Mouse (Mus musculus): ENCODE results near the gene Gxylt1.

DNA sequence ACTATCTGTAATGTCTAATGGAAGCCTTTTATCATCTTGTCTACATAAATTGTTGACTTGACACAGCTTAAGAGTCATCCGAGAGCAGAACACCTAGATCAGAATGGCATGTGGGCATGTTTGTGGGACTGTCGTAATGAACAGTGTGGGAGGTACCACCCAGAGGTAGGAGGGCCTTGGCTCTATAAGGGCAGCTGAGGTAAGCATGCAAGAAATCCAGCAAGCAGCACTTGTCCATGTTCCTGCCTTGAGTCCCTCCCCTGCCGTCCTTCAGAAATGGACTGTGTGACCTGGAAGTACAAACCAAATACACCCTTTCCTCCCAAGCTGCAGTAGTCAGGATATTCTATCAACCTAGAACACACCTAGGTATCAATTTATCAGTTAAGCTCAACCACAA lies 9.7 kb downstream of the Gxylt1 start:
- TF ChIP-seq CTCF (IDR thresholded peaks at IDR 0.05; ENCODE audit: control insufficient read depth, insufficient read depth, insufficient replicate concordance, low read depth, low read length) (no peak), POLR2A (IDR thresholded peaks at IDR 0.05; ENCODE audit: control insufficient read depth, low read depth, low read length) (no peak)
